Mouse (Mus musculus): ENCODE measurements around the gene Hap1.

DNA sequence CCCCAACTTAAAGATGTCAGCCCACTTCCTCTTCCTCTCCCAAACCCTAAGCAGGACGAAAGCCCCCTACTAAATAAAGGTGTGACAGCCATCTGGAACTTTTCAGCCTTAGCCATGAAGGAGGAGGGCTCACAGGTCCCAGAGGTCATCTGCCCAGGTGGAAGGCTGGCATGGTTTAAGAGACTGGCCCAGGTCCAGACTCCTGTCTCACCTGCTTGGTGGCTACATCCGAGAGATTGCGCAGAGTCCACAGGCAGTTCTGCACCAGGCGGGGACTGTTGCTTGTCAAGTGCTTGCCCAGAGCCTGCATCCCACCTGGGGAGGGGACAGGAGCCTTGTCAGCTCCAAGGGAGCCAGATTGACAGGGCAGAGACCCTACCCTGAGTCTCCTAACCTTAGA is 23.4 kb upstream of the Hap1 start:
- TF ChIP-seq CTCF (IDR thresholded peaks at IDR 0.05; ENCODE audit: extremely low read depth, insufficient read depth, insufficient read length, insufficient replicate concordance) = no peak
- no peak for TF ChIP-seq POLR2A (IDR thresholded peaks at IDR 0.05; ENCODE audit: low read depth, low read length)

Data from spleen, adult 2 months (tissue).